Mouse (Mus musculus) c-Kit-negative CD71-positive TER-119-positive erythroid progenitor cells, embryonic 14.5 days (primary cell): ENCODE data around the gene Trim11.

Experiments used
- DNase-seq: peaks from one replicate; pipeline ENCODE4 v3.0.0-alpha.2; 2013; ENCODE audit warnings: low read depth, low spot score

The Trim11 gene

DNA sequence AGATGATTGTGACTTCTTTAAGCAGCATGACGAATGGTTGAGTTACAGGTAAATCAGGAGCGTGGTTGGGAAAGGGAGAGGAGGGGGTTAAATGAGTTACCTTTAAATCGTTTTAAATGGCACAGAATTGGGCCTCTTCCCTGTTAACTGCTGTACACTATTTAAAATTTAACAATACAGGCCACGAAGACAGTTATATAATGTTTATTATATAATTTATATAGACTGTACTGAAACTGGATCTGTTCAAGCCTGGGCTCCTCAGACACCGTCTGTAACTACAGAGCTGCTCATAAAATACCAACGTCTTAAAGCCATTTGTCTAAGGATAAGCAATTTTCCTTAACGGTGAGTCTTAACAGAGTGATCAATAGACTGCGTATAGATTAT, 22.0 kb upstream of the Trim11 start:
- no peak for DNase-seq

GRCm38 (mm10) chr11:58957226-58957914, 20.5 kb upstream of the Trim11 start:
- DNase-seq, result no peak

DNA sequence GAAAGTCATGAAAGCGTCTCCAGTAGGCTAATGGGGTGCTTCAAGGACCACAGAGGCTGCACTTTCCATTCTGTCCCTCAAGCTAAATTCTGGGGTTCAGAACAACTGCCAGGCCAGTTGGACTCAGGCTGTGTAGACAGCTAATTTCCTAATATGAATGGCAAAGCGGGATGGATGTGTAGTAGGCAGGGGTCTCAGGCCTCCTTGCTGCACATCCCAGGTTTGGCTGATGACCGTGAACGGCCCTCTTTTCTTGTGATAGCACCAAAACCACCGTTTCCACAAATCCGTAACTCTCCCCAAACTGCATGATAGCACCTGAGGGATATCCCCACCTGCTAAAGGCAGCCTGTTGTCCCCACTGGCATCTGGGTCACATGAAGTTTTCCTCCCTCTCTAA, 19.4 kb upstream of the Trim11 start:
- no peak for DNase-seq

- DNase-seq, result no peak
Observed at GRCm38 (mm10) chr11:58959186-58959825, 18.6 kb upstream of the Trim11 start.

DNA sequence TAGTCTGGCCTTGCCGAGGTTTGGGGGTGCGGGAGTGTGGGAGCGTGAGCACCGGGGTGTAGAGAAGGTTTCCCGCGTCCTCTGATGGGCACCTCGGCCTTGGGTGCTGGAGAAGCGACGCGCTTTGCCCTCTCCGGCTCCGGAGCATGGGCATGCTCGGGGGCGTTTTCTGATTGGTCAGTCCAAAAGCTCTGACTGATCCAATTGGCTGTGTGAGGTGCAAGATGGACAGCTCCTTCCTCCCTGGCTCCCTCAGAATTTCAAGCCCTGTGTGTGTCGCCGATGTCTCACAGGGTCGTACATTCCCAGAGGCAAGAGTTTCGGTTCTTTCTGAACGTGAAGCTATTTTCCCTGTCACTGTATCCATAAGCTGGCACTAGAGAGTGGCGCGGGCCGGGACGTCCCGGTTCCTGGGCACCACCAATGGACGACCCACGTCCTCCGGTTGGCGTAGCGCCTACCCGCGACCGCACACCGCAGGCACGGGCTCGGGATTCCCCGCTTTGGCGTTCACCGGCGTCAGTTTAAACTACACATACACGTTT, 17.9 kb upstream of the Trim11 start:
- DNase-seq, result peak; percentile 83

GRCm38 (mm10) chr11:58961364-58962177, 16.3 kb upstream of the Trim11 start:
- no peak for DNase-seq

GRCm38 (mm10) chr11:58963543-58963942, 14.3 kb upstream of the Trim11 start:
- no peak for DNase-seq

DNA sequence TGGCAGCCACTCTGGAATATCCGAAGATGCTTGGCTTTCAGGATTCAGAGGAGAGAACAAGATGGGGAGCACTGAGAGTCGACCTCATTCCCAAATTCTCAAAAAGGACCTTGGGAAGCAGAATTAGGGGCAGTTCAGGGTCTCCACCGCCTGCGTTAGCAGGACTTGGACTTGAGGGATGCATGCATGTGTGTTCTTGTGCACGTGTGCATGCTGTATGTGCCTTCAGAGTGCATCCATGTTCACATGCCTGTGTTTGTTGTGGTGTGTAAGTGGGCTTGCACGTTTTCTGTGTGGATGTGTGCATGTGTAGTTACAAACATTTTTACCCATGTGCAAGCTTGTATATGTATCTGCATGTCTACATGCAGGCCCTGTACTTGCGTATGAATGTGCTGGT, 13.7 kb upstream of the Trim11 start:
- no peak for DNase-seq

- DNase-seq, result no peak
Observed at GRCm38 (mm10) chr11:58965001-58965760, 12.7 kb upstream of the Trim11 start.

- DNase-seq, result no peak
Observed at GRCm38 (mm10) chr11:58967346-58967745, 10.5 kb upstream of the Trim11 start.

- no peak for DNase-seq
Observed at GRCm38 (mm10) chr11:58968551-58968950, 9.3 kb upstream of the Trim11 start.

DNA sequence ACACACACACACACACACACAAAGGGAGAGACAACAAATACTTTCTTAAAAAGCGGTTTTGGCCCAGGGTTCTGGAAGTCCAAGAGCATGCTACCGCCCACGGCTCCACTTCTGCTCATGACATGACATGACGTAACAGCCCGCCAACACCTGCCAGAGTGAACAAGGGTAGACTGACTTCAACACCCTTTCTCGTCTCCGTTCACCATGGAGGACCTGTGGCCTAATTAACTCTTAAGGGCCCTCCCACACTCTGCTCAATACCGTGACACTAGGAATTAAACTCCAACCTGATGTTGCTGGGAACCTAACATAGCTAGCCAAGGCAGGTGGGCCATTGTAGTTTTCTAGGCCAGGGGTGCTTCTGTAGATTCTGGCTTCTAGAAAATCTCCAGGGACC, 8.9 kb upstream of the Trim11 start:
- no peak for DNase-seq

- DNase-seq, result no peak
Observed at GRCm38 (mm10) chr11:58969659-58970058, 8.2 kb upstream of the Trim11 start.

GRCm38 (mm10) chr11:58970831-58971530, 6.9 kb upstream of the Trim11 start:
- no peak for DNase-seq

- DNase-seq, result no peak
Observed at GRCm38 (mm10) chr11:58971796-58972195, 6.1 kb upstream of the Trim11 start.

DNA sequence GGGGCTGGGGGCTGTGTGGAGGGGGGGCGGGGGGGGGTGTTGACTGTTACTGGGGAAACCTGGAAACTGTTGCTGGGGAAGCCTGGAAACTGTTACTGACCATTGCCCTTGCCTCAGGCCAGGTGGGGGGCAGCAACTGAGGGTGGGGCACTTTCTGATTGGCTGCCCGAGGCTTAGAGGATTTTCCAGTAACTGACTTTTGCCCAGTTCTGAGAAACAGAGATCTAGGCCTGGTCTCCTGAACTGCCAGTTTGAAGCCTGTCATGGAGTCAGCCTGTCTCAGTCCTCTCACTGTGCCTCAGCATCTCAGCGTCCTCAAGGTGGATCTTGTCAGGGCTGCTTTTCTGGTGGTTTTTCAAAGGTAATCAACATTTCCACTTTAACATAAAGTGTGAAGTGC, 3.5 kb upstream of the Trim11 start:
- no peak for DNase-seq

DNA sequence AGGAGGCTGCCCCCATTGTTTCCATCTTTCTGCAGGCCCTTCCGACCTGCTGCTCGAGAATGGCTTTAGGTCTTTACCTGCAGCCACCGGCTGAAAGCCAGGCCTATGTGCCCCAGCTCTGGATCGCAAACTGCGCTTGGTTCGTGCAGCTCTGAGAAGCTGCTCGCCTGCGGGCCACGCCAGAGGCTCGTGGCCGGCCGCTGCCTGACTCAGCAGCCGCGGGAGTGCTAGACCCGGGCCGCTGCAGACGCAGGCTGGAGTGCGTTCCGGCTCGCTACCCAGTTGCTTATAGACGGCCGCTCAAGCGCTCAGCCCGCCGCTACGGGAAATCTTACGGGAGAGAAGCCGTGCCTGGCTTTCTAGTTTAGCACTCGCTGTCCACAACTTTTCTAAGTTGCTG, 743 bp upstream of the Trim11 start:
- DNase-seq, result no peak

DNA sequence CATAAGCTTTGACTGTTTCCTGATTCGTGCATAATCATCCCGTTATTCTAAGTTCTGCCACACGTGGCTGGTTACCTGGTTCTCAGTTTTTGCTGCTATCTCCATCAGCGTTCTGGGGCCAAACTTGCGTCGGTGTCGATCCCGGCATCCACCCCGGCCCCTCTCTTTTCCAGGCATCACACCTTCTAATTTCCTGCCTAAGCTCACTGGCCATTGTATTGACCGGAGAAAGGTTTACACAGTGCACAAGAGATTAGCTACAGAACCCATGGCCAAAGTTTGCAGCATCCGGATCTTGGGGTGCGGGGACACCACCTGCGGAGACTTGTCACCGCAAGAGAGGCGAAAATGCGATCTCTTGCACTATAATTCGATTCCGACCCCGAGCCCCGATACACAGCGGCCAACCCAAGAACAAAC, 276 bp upstream of the Trim11 start:
- no peak for DNase-seq

GRCm38 (mm10) chr11:58978706-58979030, 775 bp downstream of the Trim11 start:
- DNase-seq, result no peak

- DNase-seq, result no peak
Observed at GRCm38 (mm10) chr11:58979183-58979582, 1.3 kb downstream of the Trim11 start.

GRCm38 (mm10) chr11:58979661-58980060, 1.8 kb downstream of the Trim11 start:
- no peak for DNase-seq
